Mouse (Mus musculus) forebrain, embryonic 16.5 days (tissue): ENCODE measurements around the gene Xcl1. TPM values are rescaled to one million over a fixed set of nuclear protein-coding genes. Genes with fewer than 3 reads are reported as not detected.
A peak's percentile ranks its signal among the peaks of the same experiment; 100 is the strongest.

Experiments
- ATAC-seq: fragments of 200-750 bp; cut with Nextera tagmentation; 2 replicates; pipeline ENCODE4 v1.8.0; 2017; ENCODE audit warnings: mild to moderate bottlenecking, moderate library complexity
- H3K27ac ChIP-seq: fragments of 300-500 bp; sonication (generic); 2 replicates; pipeline ENCODE4 v1.5.1; 2014; ENCODE audit warnings: low read length, control low read depth
- H3K27me3 ChIP-seq: fragments of 300-500 bp; sonication (generic); replicated peaks from 2 replicates; pipeline ENCODE4 v1.6.1; 2014; ENCODE audit warnings: low read length; ENCODE audit not compliant: control insufficient read depth, insufficient read depth
- H3K36me3 ChIP-seq: fragments of 300-500 bp; sonication (generic); 2 replicates; pipeline ENCODE4 v1.6.1; 2014; ENCODE audit not compliant: control insufficient read depth, insufficient read depth
- H3K4me1 ChIP-seq: fragments of 300-500 bp; sonication (generic); replicated peaks from 2 replicates; pipeline ENCODE4 v1.6.1; 2014; ENCODE audit warnings: low read length; ENCODE audit not compliant: control insufficient read depth, insufficient read depth
- H3K4me2 ChIP-seq: fragments of 300-500 bp; sonication (generic); 2 replicates; pipeline ENCODE4 v1.6.1; 2014; ENCODE audit warnings: mild to moderate bottlenecking, low read length, control low read depth
- H3K4me3 ChIP-seq: fragments of 300-500 bp; sonication (generic); replicated peaks from 2 replicates; pipeline ENCODE4 v1.5.1; 2014; ENCODE audit warnings: mild to moderate bottlenecking, low read length, control low read depth
- H3K9ac ChIP-seq: fragments of 300-500 bp; sonication (generic); replicated peaks from 2 replicates; pipeline ENCODE4 v1.6.1; 2014; ENCODE audit warnings: low read depth, low read length, control low read depth
- H3K9me3 ChIP-seq: fragments of 300-500 bp; sonication (generic); 2 replicates; pipeline ENCODE4 v1.6.1; 2016; ENCODE audit warnings: low read length; ENCODE audit not compliant: control insufficient read depth
- WGBS: fragments of 180-500 bp; shearing (Covaris S2); extraction: QIAGEN DNeasy Blood & Tissue Kit; methylation state at CpG from one replicate; pipeline ENCODE4 v1.1.7; 2014; 5-methylcytosine and 5-hydroxymethylcytosine counted together
- polyA plus RNA-seq: library from polyadenylated mRNA; unstranded; fragments of >200 nt; fragmentation: Nextera tagmentation; extraction: Ambion mirVana; gene quantifications from 2 replicates; pipeline ENCODE4 v1.2.1, GENCODE M21; 2015

Xcl1 gene
- polyA plus RNA-seq, 1 experiment from 2014 or later, result not detected

GRCm38 (mm10) chr1:164930006-164930405, 5.3 kb downstream of the Xcl1 start:
- Histone ChIP-seq H3K9me3 (no peaks in the 10 kb centered on the region), H3K36me3 (no peaks in the 10 kb centered on the region), H3K27me3 (no peaks in the 10 kb centered on the region), H3K4me1 (no peaks in the 10 kb centered on the region), H3K4me3 (no peak overlapping the region), H3K9ac (no peak overlapping the region), H3K4me2 (no peak overlapping the region), H3K27ac (no peak overlapping the region)
- ATAC-seq, result no peak
- 79% methylated on average over 3 of the region's 3 CpGs for WGBS

- Histone ChIP-seq H3K9ac (no peak overlapping the region), H3K4me1 (no peaks in the 10 kb centered on the region), H3K27me3 (no peaks in the 10 kb centered on the region), H3K36me3 (no peaks in the 10 kb centered on the region), H3K27ac (no peak overlapping the region), H3K9me3 (no peaks in the 10 kb centered on the region), H3K4me2 (no peak overlapping the region), H3K4me3 (no peak overlapping the region)
- no peak for ATAC-seq
- WGBS, result 81% methylated on average over 3 of the region's 3 CpGs
Observed at GRCm38 (mm10) chr1:164926534-164927160, 8.7 kb downstream of the Xcl1 start.

- Histone ChIP-seq H3K27ac (no peak overlapping the region), H3K36me3 (no peaks in the 10 kb centered on the region), H3K9me3 (no peaks in the 10 kb centered on the region), H3K4me3 (no peak overlapping the region), H3K4me2 (no peak overlapping the region), H3K27me3 (no peaks in the 10 kb centered on the region), H3K4me1 (no peaks in the 10 kb centered on the region), H3K9ac (no peak overlapping the region)
- WGBS, result 58% methylated on average over 4 of the region's 4 CpGs
- peak; percentile 69; the same call in 1 of the 2 replicates for ATAC-seq
Observed at GRCm38 (mm10) chr1:164905047-164905446, 30.3 kb downstream of the Xcl1 start.

GRCm38 (mm10) chr1:164900696-164901095, 34.6 kb downstream of the Xcl1 start:
- Histone ChIP-seq H3K36me3 (no peaks in the 10 kb centered on the region), H3K27ac (no peak overlapping the region), H3K4me3 (no peak overlapping the region), H3K9me3 (no peaks in the 10 kb centered on the region), H3K4me1 (peaks cover 9% of the 10 kb centered on the region), H3K9ac (no peak overlapping the region), H3K27me3 (peaks cover 2% of the 10 kb centered on the region; the same call in 1 of the 2 replicates), H3K4me2 (no peak overlapping the region)
- no peak for ATAC-seq
- 88% methylated on average over 6 of the region's 6 CpGs for WGBS

- no peaks in the 10 kb centered on the region for H3K36me3 ChIP-seq
- 88% methylated on average over 2 of the region's 2 CpGs for WGBS
- H3K27me3 ChIP-seq, result peaks cover 2% of the 10 kb centered on the region; the same call in 1 of the 2 replicates
- H3K4me3 ChIP-seq, result no peak overlapping the region
- no peak for ATAC-seq
- no peak overlapping the region for H3K9ac ChIP-seq
- H3K4me1 ChIP-seq, result peaks cover 9% of the 10 kb centered on the region
- H3K4me2 ChIP-seq, result no peak overlapping the region
- H3K9me3 ChIP-seq, result no peaks in the 10 kb centered on the region
- H3K27ac ChIP-seq, result no peak overlapping the region
Observed at GRCm38 (mm10) chr1:164900226-164900625, 35.1 kb downstream of the Xcl1 start.

GRCm38 (mm10) chr1:164899506-164899905, 35.8 kb downstream of the Xcl1 start:
- peaks cover 2% of the 10 kb centered on the region; the same call in 1 of the 2 replicates for H3K27me3 ChIP-seq
- peak overlapping the region; percentile 92 for H3K9ac ChIP-seq
- no peak for ATAC-seq
- H3K36me3 ChIP-seq, result no peaks in the 10 kb centered on the region
- H3K9me3 ChIP-seq, result no peaks in the 10 kb centered on the region
- peak overlapping the region; percentile 77 for H3K4me2 ChIP-seq
- H3K27ac ChIP-seq, result no peak overlapping the region; the same call in 1 of the 2 replicates
- WGBS, result 36% methylated on average over 7 of the region's 7 CpGs
- H3K4me3 ChIP-seq, result peak overlapping the region; percentile 66
- peaks cover 9% of the 10 kb centered on the region for H3K4me1 ChIP-seq

GRCm38 (mm10) chr1:164898846-164899351, 36.4 kb downstream of the Xcl1 start:
- H3K4me2 ChIP-seq, result peak overlapping the region; percentile 77
- no peaks in the 10 kb centered on the region for H3K9me3 ChIP-seq
- H3K9ac ChIP-seq, result peak overlapping the region; percentile 92
- peak; percentile 99 for ATAC-seq
- 0% methylated on average over 22 of the region's 22 CpGs for WGBS
- no peaks in the 10 kb centered on the region for H3K36me3 ChIP-seq
- peaks cover 2% of the 10 kb centered on the region; the same call in 1 of the 2 replicates for H3K27me3 ChIP-seq
- peak overlapping the region; percentile 66 for H3K4me3 ChIP-seq
- H3K4me1 ChIP-seq, result peaks cover 9% of the 10 kb centered on the region
- H3K27ac ChIP-seq, result peak overlapping the region; percentile 89

- Histone ChIP-seq H3K27ac (no peak overlapping the region; the same call in 1 of the 2 replicates), H3K27me3 (peaks cover 2% of the 10 kb centered on the region; the same call in 1 of the 2 replicates), H3K9me3 (no peaks in the 10 kb centered on the region), H3K36me3 (no peaks in the 10 kb centered on the region), H3K4me2 (no peak overlapping the region), H3K4me1 (peaks cover 9% of the 10 kb centered on the region), H3K4me3 (no peak overlapping the region), H3K9ac (no peak overlapping the region)
- 36% methylated on average over 5 of the region's 5 CpGs for WGBS
- ATAC-seq, result no peak
Observed at GRCm38 (mm10) chr1:164897163-164897817, 38.0 kb downstream of the Xcl1 start.
